Mouse (Mus musculus) liver, postnatal 0 days (tissue): Measurements from ENCODE around the gene Itsn1. TPM values are rescaled to one million over a fixed set of nuclear protein-coding genes. Genes with fewer than 3 reads are reported as not detected.

Experiments
- ATAC-seq: fragments of 200-750 bp; cut with Nextera tagmentation; 2 replicates; pipeline ENCODE4 v1.8.0; 2017; ENCODE audit warnings: mild to moderate bottlenecking, moderate library complexity
- DNase-seq: peaks from one replicate; pipeline ENCODE4 v3.0.0-alpha.2; 2016
- H3K27ac ChIP-seq: fragments of 300-500 bp; sonication (generic); 2 replicates; pipeline ENCODE4 v1.5.1; 2014; ENCODE audit warnings: antibody characterized with exemption, moderate library complexity, mild to moderate bottlenecking, low read depth
- H3K27me3 ChIP-seq: fragments of 300-500 bp; sonication (generic); 2 replicates; pipeline ENCODE4 v1.6.1; 2014; ENCODE audit warnings: low read length, control low read depth, mixed read lengths; ENCODE audit not compliant: insufficient read depth
- H3K36me3 ChIP-seq: fragments of 300-500 bp; sonication (generic); replicated peaks from 2 replicates; pipeline ENCODE4 v1.6.1; 2014; ENCODE audit warnings: mild to moderate bottlenecking, control low read depth, low read length, moderate library complexity, mixed read lengths; ENCODE audit not compliant: insufficient read depth
- H3K4me1 ChIP-seq: fragments of 300-500 bp; sonication (generic); 2 replicates; pipeline ENCODE4 v1.6.1; 2014; ENCODE audit warnings: antibody characterized with exemption, mild to moderate bottlenecking, control low read depth; ENCODE audit not compliant: insufficient read depth
- H3K4me2 ChIP-seq: fragments of 300-500 bp; sonication (generic); 2 replicates; pipeline ENCODE4 v1.6.1; 2014; ENCODE audit warnings: low read depth, mild to moderate bottlenecking, low read length, moderate library complexity, mixed read lengths
- H3K4me3 ChIP-seq: fragments of 300-500 bp; sonication (generic); 2 replicates; pipeline ENCODE4 v1.5.1; 2014; ENCODE audit warnings: low read depth, low read length
- H3K9ac ChIP-seq: fragments of 300-500 bp; sonication (generic); replicated peaks from 2 replicates; pipeline ENCODE4 v1.6.1; 2014; ENCODE audit warnings: mild to moderate bottlenecking, moderate library complexity
- H3K9me3 ChIP-seq: fragments of 300-500 bp; sonication (generic); 2 replicates; pipeline ENCODE4 v1.6.1; 2016; ENCODE audit warnings: mild to moderate bottlenecking, control low read depth, low read length, mixed read lengths
- CTCF ChIP-seq: sonication (generic); IDR thresholded peaks from 2 replicates; pipeline ENCODE4 v1.5.1; 2016; ENCODE audit warnings: antibody characterized with exemption, low read depth
- EP300 ChIP-seq: IDR thresholded peaks from 2 replicates; pipeline ENCODE4 v1.6.1; 2016; ENCODE audit warnings: antibody characterized with exemption, low read depth, mild to moderate bottlenecking
- WGBS: fragments of 180-500 bp; shearing (Covaris S2); extraction: QIAGEN DNeasy Blood & Tissue Kit; methylation state at CpG from one replicate; pipeline ENCODE4 v1.1.7; 2014; ENCODE audit not compliant: insufficient replicate concordance; 5-methylcytosine and 5-hydroxymethylcytosine counted together
- polyA plus RNA-seq: library from polyadenylated mRNA; unstranded; fragments of >200 nt; fragmentation: Nextera tagmentation; extraction: Ambion mirVana; gene quantifications from 2 replicates; pipeline ENCODE4 v1.2.1, GENCODE M21; 2015

Gene Itsn1
- polyA plus RNA-seq, 1 experiment from 2014 or later, result 19.7 TPM

- no peak overlapping the region for H3K4me3 ChIP-seq
- no peak for DNase-seq
- H3K36me3 ChIP-seq, result no peaks in the 10 kb centered on the region
- TF ChIP-seq EP300, result no peak
- no peak for TF ChIP-seq CTCF
- H3K4me2 ChIP-seq, result no peak overlapping the region
- no peaks in the 10 kb centered on the region for H3K9me3 ChIP-seq
- H3K27me3 ChIP-seq, result no peaks in the 10 kb centered on the region
- H3K9ac ChIP-seq, result no peak overlapping the region
- 87% methylated on average over 14 of the region's 14 CpGs for WGBS
- H3K4me1 ChIP-seq, result no peaks in the 10 kb centered on the region
- no peak for ATAC-seq
- H3K27ac ChIP-seq, result no peak overlapping the region
Measured at GRCm38 (mm10) chr16:91942201-91942600, 213.1 kb downstream of the Itsn1 start.

- H3K36me3 ChIP-seq, result no peaks in the 10 kb centered on the region
- WGBS, result 79% methylated on average over 10 of the region's 10 CpGs
- ATAC-seq, result no peak
Measured at GRCm38 (mm10) chr16:91946261-91946660, 217.2 kb downstream of the Itsn1 start.

GRCm38 (mm10) chr16:91947093-91947492 is 218.0 kb downstream of the Itsn1 start:
- no peaks in the 10 kb centered on the region for H3K9me3 ChIP-seq
- no peaks in the 10 kb centered on the region for H3K27me3 ChIP-seq
- ATAC-seq (no peak), DNase-seq (no peak)
- H3K4me3 ChIP-seq, result no peak overlapping the region
- H3K4me2 ChIP-seq, result no peak overlapping the region
- WGBS, result 79% methylated on average over 11 of the region's 11 CpGs
- H3K9ac ChIP-seq, result no peak overlapping the region
- no peak for TF ChIP-seq CTCF
- no peak for TF ChIP-seq EP300
- H3K4me1 ChIP-seq, result no peaks in the 10 kb centered on the region
- H3K36me3 ChIP-seq, result no peaks in the 10 kb centered on the region
- H3K27ac ChIP-seq, result no peak overlapping the region

More at GRCm38 (mm10) chr16:91946261-91946660, 217.2 kb downstream of the Itsn1 start:
- Histone ChIP-seq H3K4me2 (no peak overlapping the region), H3K27ac (no peak overlapping the region), H3K4me3 (no peak overlapping the region), H3K9ac (no peak overlapping the region), H3K9me3 (no peaks in the 10 kb centered on the region), H3K4me1 (no peaks in the 10 kb centered on the region), H3K27me3 (no peaks in the 10 kb centered on the region)
- no peak for DNase-seq
- TF ChIP-seq EP300 (no peak), CTCF (no peak)

- H3K4me2 ChIP-seq, result no peak overlapping the region
- TF ChIP-seq EP300, result no peak
- no peak for TF ChIP-seq CTCF
- no peak for ATAC-seq
- no peaks in the 10 kb centered on the region for H3K4me1 ChIP-seq
- no peak overlapping the region for H3K9ac ChIP-seq
- 79% methylated on average over 4 of the region's 4 CpGs for WGBS
- H3K36me3 ChIP-seq, result no peaks in the 10 kb centered on the region
- no peak overlapping the region for H3K4me3 ChIP-seq
- H3K27me3 ChIP-seq, result no peaks in the 10 kb centered on the region
- DNase-seq, result no peak
- H3K9me3 ChIP-seq, result no peaks in the 10 kb centered on the region
- no peak overlapping the region for H3K27ac ChIP-seq
Measured at GRCm38 (mm10) chr16:91953967-91954366, 224.9 kb downstream of the Itsn1 start.

GRCm38 (mm10) chr16:91954766-91955165 is 225.7 kb downstream of the Itsn1 start:
- Histone ChIP-seq H3K27me3 (no peaks in the 10 kb centered on the region), H3K9ac (no peak overlapping the region), H3K4me3 (no peak overlapping the region), H3K36me3 (no peaks in the 10 kb centered on the region), H3K27ac (no peak overlapping the region), H3K4me1 (no peaks in the 10 kb centered on the region), H3K4me2 (no peak overlapping the region), H3K9me3 (no peaks in the 10 kb centered on the region)
- TF ChIP-seq CTCF, result peak; percentile 44
- TF ChIP-seq EP300, result no peak
- DNase-seq (no peak), ATAC-seq (no peak)
- WGBS, result 80% methylated on average over 8 of the region's 8 CpGs

GRCm38 (mm10) chr16:91962204-91962893 is 233.3 kb downstream of the Itsn1 start:
- H3K4me2 ChIP-seq, result no peak overlapping the region
- ATAC-seq, result no peak
- WGBS, result 35% methylated on average over 9 of the region's 9 CpGs

More at GRCm38 (mm10) chr16:91962204-91962893, 233.3 kb downstream of the Itsn1 start:
- TF ChIP-seq CTCF (no peak), EP300 (no peak)
- H3K27me3 ChIP-seq, result no peaks in the 10 kb centered on the region
- DNase-seq, result no peak
- H3K9ac ChIP-seq, result no peak overlapping the region
- H3K4me3 ChIP-seq, result no peak overlapping the region
- H3K27ac ChIP-seq, result no peak overlapping the region
- no peaks in the 10 kb centered on the region for H3K36me3 ChIP-seq
- H3K9me3 ChIP-seq, result no peaks in the 10 kb centered on the region
- H3K4me1 ChIP-seq, result no peaks in the 10 kb centered on the region
